ENCODE assay signal across 9 mouse cellular contexts in genomic region chr8:71486136-71486529, GRCm38 (mm10). TPM values are rescaled to one million over a fixed set of nuclear protein-coding genes. Genes with fewer than 3 reads are reported as not detected.
DNase-seq lines count a peak whose midpoint lies in the region; ATAC-seq lines count a peak whose summit lies in the region.
"Had no signal": no experiment of that assay in that cellular context is flagged by ENCODE, and none has a peak within 500 bp of the region (broad histone marks: within the 10 kb centered on the region; RNA-seq: fewer than 3 reads in every experiment).

No protein-coding gene starts in this region.

- H3K27me3 ChIP-seq in hindbrain, embryonic 13.5 days: 0 out of 2 replicates have a peak, but pooled peaks cover 3% of the 10 kb centered on the region
- peaks cover 14% of the 10 kb centered on the region; the same call in 1 of the 2 replicates for H3K27me3 ChIP-seq in midbrain, embryonic 12.5 days
- H3K27me3 ChIP-seq: Patski had no signal

- no peak for ATAC-seq in hindbrain, embryonic 13.5 days (ENCODE audit: low FRiP score)
- ATAC-seq in midbrain, embryonic 12.5 days (ENCODE audit: low FRiP score, low read depth): no peak

- peak overlapping the region; percentile 89 for H3K27ac ChIP-seq in hindbrain, embryonic 13.5 days
- H3K27ac ChIP-seq in midbrain, embryonic 12.5 days (replicated peaks): peak overlapping the region; percentile 89

- WGBS in hindbrain, embryonic 13.5 days: 25% methylated on average over 7 of the region's 7 CpGs
- 22% methylated on average over 7 of the region's 7 CpGs for WGBS in midbrain, embryonic 12.5 days

- no peaks in the 10 kb centered on the region for H3K9me3 ChIP-seq in hindbrain, embryonic 13.5 days
- no peaks in the 10 kb centered on the region for H3K9me3 ChIP-seq in midbrain, embryonic 12.5 days

- peak overlapping the region; percentile 40; the same call in 1 of the 2 replicates for H3K9ac ChIP-seq in hindbrain, embryonic 13.5 days
- H3K9ac ChIP-seq in midbrain, embryonic 12.5 days (replicated peaks): peak overlapping the region; percentile 98; the same call in 1 of the 2 replicates

- peaks cover 50% of the 10 kb centered on the region for H3K36me3 ChIP-seq in hindbrain, embryonic 13.5 days
- peaks cover 38% of the 10 kb centered on the region for H3K36me3 ChIP-seq in midbrain, embryonic 12.5 days

- DNase-seq in kidney, adult 18-20 months: peak; percentile 28
- DNase-seq in kidney, postnatal 10 days: no peak
- DNase-seq in R1 (ENCODE audit: low read depth, low spot score): peak; percentile 81
- DNase-seq in urinary bladder, postnatal 25 days (ENCODE audit: low spot score): no peak
- no peak for DNase-seq in ovary, postnatal 10 days (ENCODE audit: low spot score)
- no peak for DNase-seq in gastrocnemius, postnatal 14 days

- peaks cover 74% of the 10 kb centered on the region for H3K4me1 ChIP-seq in hindbrain, embryonic 13.5 days (replicated peaks)
- peaks cover 38% of the 10 kb centered on the region for H3K4me1 ChIP-seq in midbrain, embryonic 12.5 days

- peak overlapping the region; percentile 88 for H3K4me3 ChIP-seq in hindbrain, embryonic 13.5 days
- H3K4me3 ChIP-seq in midbrain, embryonic 12.5 days: peak overlapping the region; percentile 92

- intact Hi-C loops in gastrocnemius, postnatal 14 days (cut with DNase I; ENCODE audit: low total_unique reads): no loop called here

- H3K4me2 ChIP-seq in hindbrain, embryonic 13.5 days: peak overlapping the region; percentile 73
- peak overlapping the region; percentile 63 for H3K4me2 ChIP-seq in midbrain, embryonic 12.5 days (replicated peaks)

RNA-seq across cellular contexts. Expression of gene Ano8, which starts 0.4 kb away (rescaled TPM):
- 6.6 and 7.1 TPM in 2 replicates for polyA plus RNA-seq in hindbrain, embryonic 13.5 days (2015; fragmentation: Nextera tagmentation; extraction: Ambion mirVana)
- 14.2 and 18.7 TPM in 2 replicates for polyA plus RNA-seq in midbrain, embryonic 12.5 days (2016; fragmentation: Nextera tagmentation; extraction: Ambion mirVana)
- 10 to 100 TPM; 14.4 to 16.2 TPM for total RNA-seq in gastrocnemius, postnatal 14 days (2021)

RNA-seq across cellular contexts. Expression of gene Gtpbp3, which starts 1.8 kb away (rescaled TPM):
- 13.7 and 14.3 TPM in 2 replicates for polyA plus RNA-seq in hindbrain, embryonic 13.5 days (2015; fragmentation: Nextera tagmentation; extraction: Ambion mirVana)
- 15.5 and 18.3 TPM in 2 replicates for polyA plus RNA-seq in midbrain, embryonic 12.5 days (2016; fragmentation: Nextera tagmentation; extraction: Ambion mirVana)
- total RNA-seq in gastrocnemius, postnatal 14 days (2021): 1 to 10 TPM; 7.5 to 8.5 TPM

RNA-seq across cellular contexts. Expression of gene Dda1, which starts 17.1 kb away (rescaled TPM):
- polyA plus RNA-seq in hindbrain, embryonic 13.5 days (2015; fragmentation: Nextera tagmentation; extraction: Ambion mirVana): 212 and 214 TPM in 2 replicates
- 145 and 152 TPM in 2 replicates for polyA plus RNA-seq in midbrain, embryonic 12.5 days (2016; fragmentation: Nextera tagmentation; extraction: Ambion mirVana)
- total RNA-seq in gastrocnemius, postnatal 14 days (2021): 10 to 100 TPM; 28.3 to 31.8 TPM

RNA-seq across cellular contexts. Expression of gene Mrpl34, which starts 21.4 kb away (rescaled TPM):
- 222 and 230 TPM in 2 replicates for polyA plus RNA-seq in hindbrain, embryonic 13.5 days (2015; fragmentation: Nextera tagmentation; extraction: Ambion mirVana)
- polyA plus RNA-seq in midbrain, embryonic 12.5 days (2016; fragmentation: Nextera tagmentation; extraction: Ambion mirVana): 235 and 245 TPM in 2 replicates
- 10 to 100 TPM; 44.0 to 45.2 TPM for total RNA-seq in gastrocnemius, postnatal 14 days (2021)

RNA-seq across cellular contexts. Expression of gene Abhd8, which starts 22.7 kb away (rescaled TPM):
- polyA plus RNA-seq in hindbrain, embryonic 13.5 days (2015; fragmentation: Nextera tagmentation; extraction: Ambion mirVana): 127 and 136 TPM in 2 replicates
- 109 and 111 TPM in 2 replicates for polyA plus RNA-seq in midbrain, embryonic 12.5 days (2016; fragmentation: Nextera tagmentation; extraction: Ambion mirVana)
- 10 to 100 TPM; 22.8 to 27.6 TPM for total RNA-seq in gastrocnemius, postnatal 14 days (2021)

Comparison
In these comparisons a context has a peak if more than half of its experiments do, and no peak if none do; other contexts are left out.
1. DNase-seq: peak in kidney, adult 18-20 months (single experiment) and R1 (single experiment); none in kidney, postnatal 10 days (single experiment), urinary bladder, postnatal 25 days (single experiment), ovary, postnatal 10 days (single experiment) and gastrocnemius, postnatal 14 days (single experiment).